ENCODE assay signal across 8 mouse cellular contexts in the genomic region with DNA sequence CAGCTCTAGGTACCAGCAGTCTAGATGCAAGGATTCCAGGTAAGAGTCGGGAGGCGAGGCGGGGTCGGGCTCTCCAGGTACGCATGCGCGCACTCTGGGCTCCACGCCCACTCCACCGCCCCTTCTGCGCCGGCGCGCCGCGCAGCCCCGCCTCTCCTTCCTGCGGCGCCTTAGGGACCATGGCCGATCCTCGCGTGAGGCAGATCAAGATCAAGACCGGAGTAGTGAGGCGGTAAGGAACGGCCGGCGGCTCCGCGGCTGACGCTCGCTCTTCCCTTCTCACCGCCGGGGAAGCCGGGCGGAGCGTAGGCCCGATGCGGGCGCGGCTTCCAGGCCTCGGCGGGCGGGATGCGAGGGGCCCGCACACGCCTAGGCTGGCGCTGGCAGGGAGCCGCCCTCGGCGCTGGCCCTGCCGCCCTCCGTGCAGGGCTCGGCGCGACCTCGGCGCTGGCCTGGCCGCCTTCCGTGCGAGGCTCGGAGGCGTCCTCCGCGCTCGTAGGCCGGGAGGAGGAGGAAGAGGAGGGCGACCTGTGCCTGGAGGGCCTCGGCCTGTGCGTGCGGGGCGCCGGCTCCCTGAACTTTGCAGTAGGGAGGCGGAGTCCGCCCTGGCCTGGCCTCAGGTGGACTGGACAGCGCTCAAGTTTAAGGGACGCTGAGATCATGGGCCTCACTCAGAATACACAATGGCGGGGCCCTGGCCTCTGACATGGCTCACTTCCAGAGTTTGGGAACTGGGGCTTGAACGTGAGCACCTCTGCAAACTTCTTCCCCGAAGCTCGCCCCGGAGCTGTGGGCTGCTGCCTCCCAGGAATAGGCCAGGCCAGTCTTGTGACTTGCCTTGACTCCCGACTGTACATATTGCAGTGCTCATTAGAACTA. TPM values are rescaled to one million over a fixed set of nuclear protein-coding genes. Genes with fewer than 3 reads are reported as not detected.
DNase-seq lines count a peak whose midpoint lies in the region; ATAC-seq and TF ChIP-seq lines count a peak whose summit lies in the region.

A gene (plus strand): TSS at position 140 of the 879 bp plus-strand sequence.

- H3K27me3 ChIP-seq in embryonic facial prominence, embryonic 14.5 days (replicated peaks; ENCODE audit: control insufficient read depth, insufficient read depth, low read length) = no peaks in the 10 kb centered on the region
- no peaks in the 10 kb centered on the region for H3K27me3 ChIP-seq in limb, embryonic 14.5 days (ENCODE audit: control insufficient read depth, insufficient read depth, low read length)
- H3K27me3 ChIP-seq in midbrain, postnatal 0 days (ENCODE audit: insufficient read depth, low read length) = no peaks in the 10 kb centered on the region

- under 1% methylated on average over 30 of the region's 81 CpGs for WGBS in embryonic facial prominence, embryonic 14.5 days
- under 1% methylated on average over 44 of the region's 81 CpGs for WGBS in limb, embryonic 14.5 days
- under 1% methylated on average over 79 of the region's 81 CpGs for WGBS in midbrain, postnatal 0 days

- H3K4me2 ChIP-seq in embryonic facial prominence, embryonic 14.5 days (ENCODE audit: low read depth, low read length) = peak within 1 kb of the TSS; percentile 78
- H3K4me2 ChIP-seq in limb, embryonic 14.5 days (replicated peaks; ENCODE audit: low read depth, low read length, severe bottlenecking) = peak within 1 kb of the TSS; percentile 80
- H3K4me2 ChIP-seq in midbrain, postnatal 0 days (ENCODE audit: low read depth, low read length, poor library complexity, severe bottlenecking) = peak within 1 kb of the TSS; percentile 78

- peaks cover 7% of the 10 kb centered on the region for H3K4me1 ChIP-seq in embryonic facial prominence, embryonic 14.5 days (ENCODE audit: control insufficient read depth, insufficient read depth, low read length)
- H3K4me1 ChIP-seq in limb, embryonic 14.5 days (ENCODE audit: control insufficient read depth, insufficient read depth, low read length) = peaks cover 8% of the 10 kb centered on the region
- H3K4me1 ChIP-seq in midbrain, postnatal 0 days (ENCODE audit: insufficient read depth, low read length) = peaks cover 6% of the 10 kb centered on the region; the same call in 1 of the 2 replicates

- peak within 1 kb of the TSS; percentile 89 for H3K4me3 ChIP-seq in embryonic facial prominence, embryonic 14.5 days (ENCODE audit: low read depth, low read length)
- H3K4me3 ChIP-seq in limb, embryonic 14.5 days (replicated peaks; ENCODE audit: low read length) = peak within 1 kb of the TSS; percentile 96
- H3K4me3 ChIP-seq in midbrain, postnatal 0 days (ENCODE audit: low read depth, low read length) = peak within 1 kb of the TSS; percentile 99

- peak; percentile 66; the same call in 1 of the 2 replicates for TF ChIP-seq POLR2A in limb, embryonic 14.5 days (IDR thresholded peaks at IDR 0.05; ENCODE audit: borderline replicate concordance, extremely low read depth, insufficient read depth, insufficient read length)

- no peak for TF ChIP-seq CTCF in midbrain, postnatal 0 days (IDR thresholded peaks at IDR 0.05)

- peak within 1 kb of the TSS; percentile 90 for H3K27ac ChIP-seq in embryonic facial prominence, embryonic 14.5 days (replicated peaks; ENCODE audit: low read depth, low read length)
- peak within 1 kb of the TSS; percentile 91 for H3K27ac ChIP-seq in limb, embryonic 14.5 days (replicated peaks; ENCODE audit: low read depth, low read length)
- peak within 1 kb of the TSS; percentile 82 for H3K27ac ChIP-seq in midbrain, postnatal 0 days (ENCODE audit: low read depth, low read length)

- ATAC-seq in embryonic facial prominence, embryonic 14.5 days (ENCODE audit: low read depth) = peak; percentile 99
- peak; percentile 96 for ATAC-seq in limb, embryonic 14.5 days (ENCODE audit: low FRiP score, low read depth)
- ATAC-seq in midbrain, postnatal 0 days (ENCODE audit: low FRiP score) = peak; percentile 96

- H3K9me3 ChIP-seq in embryonic facial prominence, embryonic 14.5 days (ENCODE audit: control insufficient read depth, low read length) = no peaks in the 10 kb centered on the region
- H3K9me3 ChIP-seq in limb, embryonic 14.5 days (ENCODE audit: control insufficient read depth, low read length) = no peaks in the 10 kb centered on the region
- no peaks in the 10 kb centered on the region for H3K9me3 ChIP-seq in midbrain, postnatal 0 days (ENCODE audit: low read length)

- H3K36me3 ChIP-seq in embryonic facial prominence, embryonic 14.5 days (ENCODE audit: control insufficient read depth, insufficient read depth, low read length) = no peaks in the 10 kb centered on the region
- H3K36me3 ChIP-seq in limb, embryonic 14.5 days (ENCODE audit: control insufficient read depth, insufficient read depth, low read length) = no peaks in the 10 kb centered on the region
- H3K36me3 ChIP-seq in midbrain, postnatal 0 days (ENCODE audit: insufficient read depth, low read length) = no peaks in the 10 kb centered on the region

- peak within 1 kb of the TSS; percentile 93 for H3K9ac ChIP-seq in embryonic facial prominence, embryonic 14.5 days (ENCODE audit: low read depth, low read length)
- peak within 1 kb of the TSS; percentile 96 for H3K9ac ChIP-seq in limb, embryonic 14.5 days (ENCODE audit: low read depth, low read length, severe bottlenecking)
- H3K9ac ChIP-seq in midbrain, postnatal 0 days (replicated peaks; ENCODE audit: low read length, poor library complexity, severe bottlenecking) = peak within 1 kb of the TSS; percentile 96

- peak; percentile 80 for DNase-seq in 3T3-L1 (ENCODE audit: low read depth, low spot score)
- peak; percentile 81 to 85 for DNase-seq in adrenal gland, postnatal 4 days (ENCODE audit: low spot score in 2 of 2)
- peak; percentile 93 for DNase-seq in embryonic facial prominence, embryonic 14.5 days (ENCODE audit: low spot score)
- DNase-seq in heart, adult 8-10 months (ENCODE audit: low spot score) = peak; percentile 76
- peak; percentile 87 for DNase-seq in kidney, adult 9 months
- peak; percentile 80 for DNase-seq in limb, embryonic 14.5 days (ENCODE audit: low spot score)
- DNase-seq in midbrain, postnatal 0 days (ENCODE audit: low spot score) = peak; percentile 88
- peak; percentile 73 to 76 for DNase-seq in spleen, postnatal 14 days (ENCODE audit: low spot score in 2 of 2)

RNA-seq across cellular contexts. Expression of the gene that starts here (rescaled TPM):
- total RNA-seq in adrenal gland, postnatal 4 days (2021) = 100 to 1,000 TPM; 233 to 240 TPM
- polyA plus RNA-seq in embryonic facial prominence, embryonic 14.5 days (2014; fragmentation: Nextera tagmentation; extraction: Ambion mirVana) = 228 and 258 TPM in 2 replicates
- total RNA-seq in heart, adult 8-10 months (2022) = 100 to 1,000 TPM; 105 to 118 (median 113) TPM
- 154 and 408 TPM in 2 replicates for polyA plus RNA-seq in limb, embryonic 14.5 days (2012; rRNA removed)
- 242 and 250 TPM in 2 replicates for polyA plus RNA-seq in limb, embryonic 14.5 days (2014; fragmentation: Nextera tagmentation; extraction: Ambion mirVana)
- 162 and 214 TPM in 2 replicates for total RNA-seq in midbrain, postnatal 0 days (2014; rRNA removed)
- 333 and 348 TPM in 2 replicates for polyA plus RNA-seq in midbrain, postnatal 0 days (2015; fragmentation: Nextera tagmentation; extraction: Ambion mirVana)

Comparison
In these comparisons a context has a peak if more than half of its experiments do, and no peak if none do; other contexts are left out.
1. Peak in every context shown above with its lines: DNase-seq, ATAC-seq, H3K4me3 ChIP-seq and H3K27ac ChIP-seq.